Mouse (Mus musculus) liver, adult 2 months (tissue): ENCODE results near the gene Noct. TPM values are rescaled to one million over a fixed set of nuclear protein-coding genes. Genes with fewer than 3 reads are reported as not detected.

Experiments
- DNase-seq: peaks from one replicate; pipeline ENCODE4 v3.0.0-alpha.2; 2011; ENCODE audit warnings: low read depth, low spot score; ENCODE audit errors: extremely low read depth
- H3K27ac ChIP-seq: fragments of 200-500 bp; replicated peaks from 2 replicates; pipeline ENCODE4 v1.5.1; 2012; ENCODE audit warnings: low read depth, mild to moderate bottlenecking, control low read depth, inconsistent platforms, low read length; ENCODE audit not compliant: insufficient read depth
- H3K27me3 ChIP-seq: fragments of 200-500 bp; 2 replicates; pipeline ENCODE4 v1.6.1; 2012; ENCODE audit warnings: mild to moderate bottlenecking, moderate library complexity, low read length, inconsistent platforms; ENCODE audit not compliant: control insufficient read depth, insufficient read depth
- H3K36me3 ChIP-seq: fragments of 200-500 bp; 2 replicates; pipeline ENCODE4 v1.6.1; 2012; ENCODE audit warnings: low read length, inconsistent platforms; ENCODE audit not compliant: control insufficient read depth, insufficient read depth
- H3K4me1 ChIP-seq: fragments of 200-500 bp; 2 replicates; pipeline ENCODE4 v1.6.1; 2011; ENCODE audit warnings: low read length; ENCODE audit not compliant: control insufficient read depth, insufficient read depth
- H3K4me3 ChIP-seq: fragments of 200-500 bp; 2 replicates; pipeline ENCODE4 v1.5.1; 2011; ENCODE audit warnings: low read depth, mild to moderate bottlenecking, control low read depth, low read length, moderate library complexity; ENCODE audit not compliant: insufficient read depth
- H3K79me2 ChIP-seq: fragments of 200-500 bp; 2 replicates; pipeline ENCODE4 v1.6.1; 2012; ENCODE audit warnings: inconsistent platforms, mild to moderate bottlenecking, low read length, moderate library complexity; ENCODE audit not compliant: control insufficient read depth, insufficient read depth
- H3K9ac ChIP-seq: fragments of 200-500 bp; 2 replicates; pipeline ENCODE4 v1.6.1; 2012; ENCODE audit warnings: low read depth, mild to moderate bottlenecking, control low read depth, inconsistent platforms, low read length
- CTCF ChIP-seq: fragments of 200-500 bp; IDR thresholded peaks from 2 replicates; pipeline ENCODE4 v1.5.1; 2011; ENCODE audit warnings: low read depth, low read length, control low read depth
- POLR2A ChIP-seq: fragments of 200-500 bp; IDR thresholded peaks from 2 replicates; pipeline ENCODE4 v1.6.1; 2011; ENCODE audit warnings: low read length, control low read depth; ENCODE audit not compliant: insufficient read depth; ENCODE audit errors: extremely low read depth
- WGBS: fragments of 180-500 bp; shearing (Covaris S2); methylation state at CpG from one replicate; pipeline ENCODE4 v1.1.7; 2018; 5-methylcytosine and 5-hydroxymethylcytosine counted together
- polyA plus RNA-seq: library from polyadenylated mRNA; depleted of rRNA; stranded (reverse); fragments of >200 nt; gene quantifications from 2 replicates; pipeline ENCODE4 v1.2.3, GENCODE M21; 2012
- total RNA-seq: library from RNA; depleted of rRNA; stranded (reverse); fragments of >200 nt; gene quantifications from 2 replicates; pipeline ENCODE4 v1.2.3, GENCODE M21; 2014

Noct gene
- total and polyA plus RNA-seq, 2 experiments: 9.8 to 12.0 TPM

- no peak for DNase-seq
- Histone ChIP-seq H3K27me3 (no peaks in the 10 kb centered on the region), H3K36me3 (no peaks in the 10 kb centered on the region), H3K4me1 (no peaks in the 10 kb centered on the region), H3K79me2 (no peaks in the 10 kb centered on the region), H3K27ac (no peak overlapping the region), H3K4me3 (no peak overlapping the region), H3K9ac (no peak overlapping the region)
- TF ChIP-seq POLR2A: no peak
- TF ChIP-seq CTCF: no peak
- 96% methylated on average over 5 of the region's 5 CpGs for WGBS
Measured at GRCm38 (mm10) chr3:51219213-51219612, 5.0 kb upstream of the Noct start.

- Histone ChIP-seq H3K27ac (no peak overlapping the region), H3K36me3 (no peaks in the 10 kb centered on the region), H3K9ac (no peak overlapping the region), H3K79me2 (peaks cover 6% of the 10 kb centered on the region; the same call in 1 of the 2 replicates), H3K4me1 (no peaks in the 10 kb centered on the region), H3K4me3 (no peak overlapping the region), H3K27me3 (no peaks in the 10 kb centered on the region)
- 50% methylated on average over 4 of the region's 4 CpGs for WGBS
- no peak for TF ChIP-seq CTCF
- TF ChIP-seq POLR2A: no peak
- no peak for DNase-seq
Measured at GRCm38 (mm10) chr3:51220846-51221245, 3.4 kb upstream of the Noct start.

DNA sequence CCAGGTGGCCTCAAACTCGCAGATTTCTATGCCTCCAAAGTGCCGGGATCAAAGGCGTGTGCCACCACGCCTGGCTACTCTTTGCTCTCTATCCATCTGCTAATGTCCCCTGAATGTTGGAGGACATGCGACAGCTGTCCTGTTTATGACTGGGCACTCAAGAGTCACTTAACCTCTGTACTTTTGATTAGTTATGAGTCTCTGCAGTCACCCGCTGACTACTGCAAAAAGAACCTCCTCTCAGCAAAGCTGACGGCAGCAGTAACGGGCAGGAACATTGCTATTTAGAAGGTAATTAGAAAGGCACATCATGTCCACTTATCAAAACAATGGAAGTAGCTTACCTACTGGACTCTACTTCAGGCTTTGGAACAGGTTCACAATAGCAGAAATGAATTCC is 2.4 kb upstream of the Noct start:
- Histone ChIP-seq H3K27ac (no peak overlapping the region), H3K27me3 (no peaks in the 10 kb centered on the region), H3K4me1 (peaks cover 2% of the 10 kb centered on the region; the same call in 1 of the 2 replicates), H3K9ac (no peak overlapping the region), H3K79me2 (peaks cover 12% of the 10 kb centered on the region; the same call in 1 of the 2 replicates), H3K4me3 (no peak overlapping the region), H3K36me3 (no peaks in the 10 kb centered on the region)
- no peak for TF ChIP-seq POLR2A
- TF ChIP-seq CTCF: no peak
- WGBS: 80% methylated on average over 8 of the region's 8 CpGs
- DNase-seq: no peak

DNA sequence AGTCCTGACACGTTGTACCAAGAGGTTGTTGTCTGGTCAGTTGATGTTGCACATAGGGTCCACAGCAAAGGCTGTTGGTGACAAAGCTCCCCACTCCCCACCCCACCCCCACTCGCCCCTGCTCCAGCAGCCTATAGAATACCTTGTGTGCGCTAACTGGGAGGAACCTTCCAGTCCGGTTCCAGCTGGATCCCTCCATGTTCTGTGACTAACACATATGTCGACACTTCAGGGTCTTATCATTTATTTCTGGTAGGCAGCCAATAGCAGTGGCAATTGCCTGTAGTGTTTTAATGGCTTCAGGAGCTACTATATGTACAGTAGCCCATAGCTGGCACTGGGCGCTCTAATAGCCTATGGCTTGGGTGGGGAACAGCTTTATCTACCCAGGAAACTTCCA is 1.9 kb upstream of the Noct start:
- TF ChIP-seq CTCF (no peak), POLR2A (no peak)
- DNase-seq: no peak
- Histone ChIP-seq H3K79me2 (peaks cover 17% of the 10 kb centered on the region; the same call in 1 of the 2 replicates), H3K27me3 (no peaks in the 10 kb centered on the region), H3K9ac (no peak overlapping the region), H3K36me3 (no peaks in the 10 kb centered on the region), H3K4me1 (peaks cover 4% of the 10 kb centered on the region; the same call in 1 of the 2 replicates), H3K27ac (no peak overlapping the region), H3K4me3 (no peak overlapping the region)
- 89% methylated on average over 6 of the region's 6 CpGs for WGBS

DNA sequence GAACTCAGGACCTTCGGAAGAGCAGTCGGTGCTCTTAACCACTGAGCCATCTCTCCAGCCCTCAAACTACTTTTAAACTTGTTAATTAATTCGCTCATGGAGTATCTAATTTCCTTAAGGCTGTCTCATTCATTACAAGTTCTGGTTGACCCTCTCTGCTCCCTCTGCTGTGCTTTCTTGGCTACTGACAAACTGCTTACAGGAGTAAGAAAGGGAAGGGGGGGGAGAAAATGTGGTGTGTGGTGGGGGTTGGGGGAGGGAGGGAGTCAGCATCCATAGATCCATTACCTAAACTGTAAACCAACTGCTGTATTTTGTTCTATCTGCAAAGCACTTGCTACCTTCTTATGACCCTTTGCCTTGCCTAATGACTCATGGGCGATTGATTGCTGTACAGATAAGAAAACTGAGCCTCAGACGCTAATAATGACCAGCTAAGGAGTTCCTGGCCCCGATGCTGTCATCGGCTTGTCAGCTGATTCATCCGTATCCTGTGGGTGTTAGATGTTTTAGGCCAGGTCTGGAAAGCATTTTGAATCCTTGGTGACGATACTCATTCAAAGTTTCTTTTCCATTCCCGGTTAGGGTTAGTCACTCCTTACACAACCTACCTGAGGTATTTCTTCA is 1.3 kb upstream of the Noct start:
- Histone ChIP-seq H3K4me1 (peaks cover 7% of the 10 kb centered on the region; the same call in 1 of the 2 replicates), H3K27me3 (no peaks in the 10 kb centered on the region), H3K27ac (no peak overlapping the region), H3K4me3 (no peak overlapping the region), H3K9ac (no peak overlapping the region), H3K79me2 (peaks cover 18% of the 10 kb centered on the region; the same call in 1 of the 2 replicates), H3K36me3 (no peaks in the 10 kb centered on the region)
- DNase-seq: no peak
- TF ChIP-seq POLR2A (no peak), CTCF (no peak)
- 83% methylated on average over 10 of the region's 10 CpGs for WGBS

- Histone ChIP-seq H3K27ac (peak overlapping the region; percentile 94), H3K79me2 (peaks cover 18% of the 10 kb centered on the region; the same call in 1 of the 2 replicates), H3K4me1 (peaks cover 9% of the 10 kb centered on the region; the same call in 1 of the 2 replicates), H3K4me3 (no peak overlapping the region), H3K36me3 (no peaks in the 10 kb centered on the region), H3K9ac (no peak overlapping the region), H3K27me3 (no peaks in the 10 kb centered on the region)
- TF ChIP-seq POLR2A: no peak
- no peak for TF ChIP-seq CTCF
- DNase-seq: no peak
- WGBS: 57% methylated on average over 5 of the region's 5 CpGs
Measured at GRCm38 (mm10) chr3:51223556-51223955, 691 bp upstream of the Noct start.
